Mouse (Mus musculus): ENCODE measurements around the gene Tpp2.
"Not testable (repeated sequence)": the region's sequence is repeated elsewhere in the genome, so short reads cannot be mapped to it uniquely, and the experiment has no call there.

The Tpp2 gene

DNA sequence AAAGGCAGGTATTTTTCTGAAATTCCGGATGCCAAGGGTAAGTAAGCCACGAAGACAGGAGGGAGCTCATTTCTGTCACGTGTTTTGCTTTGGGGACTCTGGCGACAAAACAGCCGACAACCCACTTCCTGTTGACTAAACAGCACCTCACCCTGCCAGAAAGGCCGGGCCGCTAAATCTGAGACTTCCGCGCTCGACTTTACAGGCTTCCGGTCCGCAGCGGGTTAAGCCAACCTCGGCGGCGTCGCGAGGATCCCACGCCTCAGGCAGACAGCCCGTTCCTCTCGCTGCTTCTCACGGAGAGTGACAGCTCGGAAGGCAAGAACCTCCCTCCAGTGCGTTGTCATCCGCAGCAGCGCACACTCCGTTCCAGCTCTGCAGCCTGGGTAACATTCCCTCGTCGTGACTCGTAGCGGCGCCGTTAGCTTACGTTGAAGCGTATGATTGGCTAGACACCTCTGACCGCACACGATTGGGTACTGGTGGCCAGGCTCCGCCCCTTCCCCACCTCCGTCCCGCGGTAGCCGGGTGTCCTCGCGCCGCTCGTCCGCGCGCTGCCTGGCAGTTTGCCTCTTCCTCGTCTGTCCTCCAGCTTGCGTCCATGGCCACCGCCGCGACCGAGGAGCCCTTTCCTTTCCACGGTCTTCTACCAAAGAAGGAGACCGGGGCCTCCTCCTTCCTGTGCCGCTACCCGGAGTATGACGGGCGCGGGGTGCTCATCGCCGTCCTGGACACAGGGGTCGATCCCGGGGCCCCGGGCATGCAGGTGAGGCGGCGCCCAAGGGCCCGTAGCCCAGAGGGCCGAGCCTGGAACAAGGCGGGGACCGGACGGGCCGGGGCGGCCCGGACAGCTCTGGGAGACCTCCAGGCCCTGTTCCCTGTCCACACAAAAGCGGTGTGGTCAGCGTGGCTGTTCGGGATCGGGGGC, at the start of gene Tpp2:
TSS of gene Tpp2 (plus strand) at position 160 of the 928 bp plus-strand sequence.
- peak; percentile 97 for DNase-seq

DNA sequence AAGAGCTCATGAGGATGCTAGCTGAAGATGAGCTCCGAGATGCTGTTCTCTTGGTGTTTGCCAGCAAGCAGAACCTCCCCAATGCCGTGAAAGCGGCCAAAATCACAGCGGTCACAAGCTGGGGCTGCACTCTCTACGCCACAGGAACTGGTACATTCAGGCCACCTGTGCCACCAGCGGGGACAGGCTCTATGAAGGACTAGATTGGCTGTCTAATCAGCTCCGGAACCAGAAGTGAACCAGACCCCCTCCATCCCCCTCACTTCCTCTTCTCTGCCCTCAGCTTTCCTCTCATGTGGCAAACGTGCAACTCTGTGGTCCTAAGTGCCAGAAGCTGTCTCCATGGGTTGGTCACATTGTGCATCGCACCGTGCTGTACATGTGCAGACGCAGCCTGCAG, 45.1 kb upstream of the Tpp2 start:
- DNase-seq, result not testable (repeated sequence)

DNA sequence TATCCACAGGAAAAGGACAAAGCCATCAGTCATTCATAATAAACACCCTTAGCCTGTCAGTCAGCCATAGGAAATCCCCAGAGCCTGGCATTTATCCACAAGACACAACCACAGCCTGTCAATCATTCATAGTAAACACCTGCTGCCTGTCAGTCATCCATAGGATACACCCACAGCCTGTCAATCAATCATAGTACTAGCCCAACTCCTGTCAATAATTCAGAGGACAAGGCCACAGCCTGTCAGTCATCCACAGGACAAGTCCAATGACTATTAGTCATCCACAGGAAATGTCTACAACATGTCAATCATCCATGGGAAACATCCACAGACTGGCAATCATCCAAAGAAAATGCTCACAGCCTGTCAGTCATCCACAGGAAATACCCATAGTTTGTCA, 37.7 kb upstream of the Tpp2 start:
- no peak for DNase-seq

DNA sequence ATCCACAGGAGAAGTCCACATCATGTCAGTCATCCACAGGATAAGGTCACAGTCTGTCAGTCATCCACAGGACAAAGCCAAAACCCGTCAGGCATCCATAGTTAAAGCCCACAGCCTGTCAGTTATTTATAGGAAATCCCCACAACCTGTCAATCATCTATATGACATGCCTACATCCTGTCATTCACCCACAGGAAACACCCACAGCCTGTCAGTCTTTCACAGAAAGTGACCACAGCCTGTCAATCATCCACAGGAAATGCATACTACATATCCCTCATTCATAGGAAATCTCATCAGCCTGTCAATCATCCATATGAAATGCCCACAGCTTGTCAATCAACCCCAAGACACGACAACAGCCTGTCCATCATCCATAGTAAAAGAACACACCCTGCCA, 36.3 kb upstream of the Tpp2 start:
- no peak for DNase-seq

DNA sequence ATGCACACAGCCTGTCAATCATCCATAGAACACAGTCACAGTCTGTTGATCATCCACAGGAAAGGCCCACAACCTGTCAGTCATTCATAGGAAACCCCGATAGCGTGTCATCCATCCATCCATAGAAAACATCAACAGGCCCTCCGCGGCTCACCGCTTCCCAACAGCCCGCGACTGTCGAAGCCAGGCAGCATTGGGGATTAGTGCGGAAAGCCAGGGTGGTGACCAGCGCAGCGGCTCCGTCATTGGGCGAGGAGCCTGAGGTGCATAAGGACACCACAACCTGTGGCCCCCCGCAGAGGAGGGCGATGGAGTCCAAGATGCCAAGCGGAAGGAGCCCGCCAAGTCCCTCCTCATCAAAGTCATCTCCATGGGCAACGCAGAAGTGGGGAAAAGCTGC, 35.5 kb upstream of the Tpp2 start:
- DNase-seq, result no peak

DNA sequence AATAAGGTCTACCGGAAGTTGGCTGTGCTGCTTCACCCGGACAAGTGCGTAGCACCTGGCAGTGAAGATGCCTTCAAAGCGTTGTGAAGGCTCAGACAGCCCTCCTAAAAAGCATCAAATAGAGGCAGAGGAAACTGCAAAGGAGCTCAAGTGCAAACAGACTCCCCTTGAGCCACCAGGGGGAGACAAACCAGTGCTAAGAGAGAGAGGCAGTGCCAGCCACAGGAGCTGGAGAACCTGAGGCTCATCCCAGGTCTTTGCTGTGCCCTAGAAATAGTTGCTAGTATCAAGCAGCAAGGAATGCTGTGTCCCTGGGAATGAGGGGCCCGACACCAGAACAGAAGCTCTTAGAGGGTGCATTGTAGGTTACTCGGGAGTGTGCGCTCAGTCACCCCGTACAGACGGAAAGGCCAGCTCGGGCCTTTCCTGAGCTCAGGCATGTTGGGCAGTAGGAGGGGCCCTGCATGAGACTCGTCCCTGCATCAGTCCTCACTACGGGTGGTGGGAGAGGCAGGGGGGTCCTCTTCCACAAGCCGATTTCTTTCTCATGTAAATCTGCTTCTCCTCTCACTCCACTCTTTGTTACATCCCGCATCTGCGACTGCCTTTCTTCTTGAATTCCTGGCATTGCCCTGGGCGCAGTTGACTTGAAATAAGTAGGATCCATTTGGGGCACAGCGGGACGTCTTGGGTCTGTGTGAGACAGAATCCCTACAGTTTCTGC, 34.3 kb upstream of the Tpp2 start:
- peak; percentile 36 to 52 for DNase-seq

DNA sequence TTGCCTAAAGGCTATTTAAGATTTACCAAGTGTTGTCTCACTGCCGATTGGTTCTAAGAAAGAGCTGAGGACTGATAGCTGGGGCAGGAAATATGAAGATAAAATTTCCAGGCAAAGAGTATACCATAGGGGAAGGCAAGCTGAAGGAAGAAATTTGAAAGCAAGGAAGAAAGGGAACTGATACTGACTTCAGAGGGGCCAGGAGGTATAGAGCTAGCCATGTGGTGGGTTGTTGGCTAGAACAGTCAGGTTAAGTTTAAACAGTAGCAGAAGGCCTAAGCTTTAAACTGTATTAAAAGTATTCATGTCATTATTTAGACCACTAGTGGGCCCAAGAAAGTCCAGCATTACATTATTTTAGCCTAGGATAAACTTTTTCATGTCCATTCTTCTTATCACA, 31.0 kb upstream of the Tpp2 start:
- no peak for DNase-seq

DNA sequence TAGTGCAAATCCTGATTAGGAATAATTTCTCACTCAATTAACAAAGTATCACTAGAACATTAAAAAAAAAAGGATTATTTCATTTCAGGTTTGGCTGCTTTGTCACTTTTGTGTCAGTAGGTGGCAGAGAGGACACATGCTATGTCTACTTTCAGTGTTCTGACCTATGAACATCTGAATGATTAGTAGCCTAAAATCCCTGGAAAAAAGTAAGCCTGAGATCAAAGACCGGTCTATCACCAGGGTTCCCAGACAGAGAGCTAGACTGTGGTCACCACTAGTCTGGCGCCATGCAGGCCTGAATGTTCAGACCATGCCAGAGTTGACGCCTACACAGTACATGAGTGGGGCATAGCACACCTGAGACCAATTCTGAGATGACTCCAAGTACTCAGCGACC, 30.6 kb upstream of the Tpp2 start:
- DNase-seq, result no peak

DNA sequence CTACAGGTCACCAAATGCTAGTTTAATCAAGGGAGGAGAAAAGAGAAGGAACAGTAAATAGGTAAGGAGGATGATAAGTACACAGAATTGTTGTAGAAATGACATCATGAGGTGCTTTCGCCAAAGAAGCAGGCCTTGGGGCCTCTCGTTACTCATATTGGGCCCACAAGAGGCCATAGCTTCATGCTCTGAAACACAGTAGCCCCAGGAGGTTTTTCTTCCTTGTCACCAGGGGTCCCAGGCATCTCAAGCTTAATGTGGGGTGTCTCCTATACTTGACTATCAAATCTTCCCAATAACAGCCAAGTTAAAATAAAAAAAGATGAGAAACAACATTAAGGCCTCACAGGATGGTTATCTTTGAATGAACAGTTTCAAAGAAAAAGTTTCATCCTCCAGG, 18.0 kb upstream of the Tpp2 start:
- DNase-seq, result no peak

DNA sequence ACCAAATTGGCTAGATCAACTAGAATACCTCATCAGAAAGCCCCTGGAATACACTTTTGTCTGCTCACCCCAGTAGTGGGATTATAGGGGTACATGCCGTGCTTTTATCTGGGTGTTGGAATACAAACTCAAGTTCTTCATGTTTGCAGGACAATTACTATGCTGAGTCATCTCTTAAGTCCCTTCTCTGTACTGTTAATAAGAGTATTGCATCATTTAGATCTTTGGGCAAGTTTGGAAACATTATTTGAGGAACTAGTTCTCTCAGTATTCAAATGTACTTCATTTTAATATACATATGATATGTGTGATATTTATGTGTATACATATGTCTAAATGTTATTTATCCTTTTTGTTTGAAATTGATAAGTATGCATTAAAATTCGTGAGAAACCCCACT, 16.6 kb upstream of the Tpp2 start:
- no peak for DNase-seq

DNA sequence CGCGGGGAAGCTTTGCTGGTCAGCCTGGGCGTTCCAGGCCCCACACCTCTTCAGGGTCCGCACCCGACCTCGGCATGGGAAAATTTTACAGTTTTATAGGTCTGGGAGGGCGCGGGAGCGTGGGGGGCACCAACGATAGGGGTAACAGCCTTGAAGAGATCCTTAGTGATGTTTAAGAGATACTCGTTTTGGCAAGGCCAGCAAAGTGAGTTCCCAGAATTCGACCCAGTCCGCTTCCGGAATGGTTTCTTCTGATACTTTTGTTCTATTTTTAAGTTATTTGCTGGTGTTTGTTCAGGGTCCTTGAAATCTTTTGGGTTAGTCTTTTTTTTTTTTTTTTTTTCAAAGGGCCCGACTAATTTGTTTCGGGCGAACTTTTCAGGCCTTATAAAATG, 966 bp downstream of the Tpp2 start:
- no peak for DNase-seq

DNA sequence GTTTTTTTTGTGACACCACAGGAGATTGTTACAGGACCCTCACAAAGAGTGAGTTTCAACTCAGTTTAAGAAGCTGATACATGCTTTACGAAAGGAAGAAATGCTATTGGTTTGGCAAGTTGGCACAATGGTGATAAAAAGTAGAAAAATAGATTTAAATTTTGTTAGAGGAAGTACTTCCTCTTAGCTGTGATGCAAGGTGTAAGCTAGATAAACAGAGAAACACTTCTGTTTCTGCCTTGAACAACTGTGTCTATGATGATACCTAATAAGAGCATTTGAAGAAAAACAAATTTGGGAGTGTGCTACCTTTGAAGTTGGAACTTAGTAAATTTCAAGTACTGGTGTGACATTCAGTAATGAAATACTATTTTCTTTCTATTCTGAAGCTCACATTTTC, 5.9 kb downstream of the Tpp2 start:
- DNase-seq, result no peak

DNA sequence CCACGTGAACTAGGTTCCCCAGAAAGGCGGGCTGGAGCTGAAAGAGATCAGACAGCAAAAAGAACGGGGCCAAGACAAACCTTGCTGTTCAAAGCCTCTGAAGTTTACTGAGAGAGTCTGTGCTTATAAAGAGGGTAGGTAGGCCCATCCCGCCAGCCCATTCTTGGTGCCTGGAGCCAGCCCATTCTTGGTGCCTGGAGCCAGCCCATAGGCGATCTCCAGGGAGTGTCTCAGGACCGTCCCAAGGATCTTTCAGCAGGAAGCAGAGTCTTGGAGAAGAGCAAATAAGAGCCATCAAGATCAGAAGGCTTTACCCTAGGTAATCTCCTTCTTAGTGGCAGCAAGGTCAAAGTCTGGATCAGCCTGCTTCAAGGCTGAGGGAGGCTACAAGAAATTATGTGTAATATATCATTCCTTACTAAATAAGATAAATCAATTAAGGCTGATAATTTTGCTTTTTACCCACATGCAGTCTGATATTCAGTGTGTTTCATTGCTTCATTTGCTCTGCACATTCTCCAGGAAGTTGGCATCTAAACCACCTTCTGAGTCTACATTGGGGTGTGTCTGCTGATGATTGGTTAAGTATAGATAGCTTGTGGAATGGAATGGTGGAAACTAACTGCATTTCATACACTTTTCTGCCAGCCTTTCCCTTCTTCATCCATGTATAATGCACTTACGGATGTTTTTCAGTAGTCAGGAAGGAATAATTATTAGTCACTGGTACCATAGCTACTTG, 8.2 kb downstream of the Tpp2 start:
- no peak for DNase-seq

DNA sequence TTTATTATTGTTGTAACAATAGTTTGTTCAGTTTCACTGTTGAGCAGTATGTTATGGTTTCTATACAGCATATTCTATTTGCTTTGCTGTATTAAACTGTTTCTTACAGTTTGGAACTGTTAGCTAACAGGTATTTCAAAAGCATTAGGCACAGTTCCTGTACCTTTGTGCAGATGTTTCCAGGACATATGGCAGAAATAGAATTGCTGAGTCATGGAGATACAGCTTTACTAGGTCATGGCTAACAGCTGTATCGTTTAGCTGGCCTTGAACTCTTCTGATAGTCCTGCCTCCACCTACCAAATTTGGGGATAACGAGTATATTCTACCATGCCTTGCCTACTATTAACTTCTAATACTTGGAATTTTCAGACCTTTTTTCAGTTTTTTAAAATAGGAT, 9.4 kb downstream of the Tpp2 start:
- DNase-seq, result no peak

DNA sequence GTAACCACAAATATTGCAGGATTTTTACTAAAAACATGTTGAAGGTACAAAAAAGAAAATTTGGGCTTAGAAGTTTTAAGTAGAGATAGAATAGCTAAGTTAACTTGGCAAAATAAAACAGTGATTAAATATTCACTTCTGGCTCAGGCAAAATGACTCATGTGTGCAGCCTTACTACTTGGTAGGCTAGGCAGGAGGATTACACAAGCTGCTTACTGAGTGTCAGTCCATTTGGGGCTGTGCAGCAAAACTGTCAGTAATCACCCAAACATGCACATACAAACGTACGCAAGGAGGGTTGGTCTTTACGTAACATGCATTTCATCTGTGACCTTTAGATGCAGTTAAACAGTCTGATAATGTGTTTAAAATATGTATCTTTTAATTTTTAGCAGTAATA, 20.2 kb downstream of the Tpp2 start:
- no peak for DNase-seq

DNA sequence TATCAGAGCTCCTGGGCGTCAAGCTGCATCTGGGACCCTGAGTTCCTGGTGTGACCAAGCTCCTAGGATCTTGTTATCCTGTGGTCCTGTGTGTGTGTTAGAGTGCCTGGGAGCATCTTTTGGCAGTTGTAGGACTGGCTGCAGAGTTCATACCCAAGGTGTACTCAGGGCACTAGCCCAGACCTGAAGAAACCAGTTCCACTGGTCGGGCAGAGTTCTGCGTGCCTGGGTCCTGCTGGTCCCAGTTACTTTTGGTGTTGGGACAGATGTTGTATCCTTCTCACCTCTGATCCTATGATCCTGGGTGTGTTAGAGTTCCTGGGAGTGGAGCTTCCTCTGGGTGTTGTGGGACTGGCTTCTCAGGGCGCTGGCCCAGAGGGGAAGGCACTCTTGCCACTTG, 30.9 kb downstream of the Tpp2 start:
- no peak for DNase-seq

DNA sequence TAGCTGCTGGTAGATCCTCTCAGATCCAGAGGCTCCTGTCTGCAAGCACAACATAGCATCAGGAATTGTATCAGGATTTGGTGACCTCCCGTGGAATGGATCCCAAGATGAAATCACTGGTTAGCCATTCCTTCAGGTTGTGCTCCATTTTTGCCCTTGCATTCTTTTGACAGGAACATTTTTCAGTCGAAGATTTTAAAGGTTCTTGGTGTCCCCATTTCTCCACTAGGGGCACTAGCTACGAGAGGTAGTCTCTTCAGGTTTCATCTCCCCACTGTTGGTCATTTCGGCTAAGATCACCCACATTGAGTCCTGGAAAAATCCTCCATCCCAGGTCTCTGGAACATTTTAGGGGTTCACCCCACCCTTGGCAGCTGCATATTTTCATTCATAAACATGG, 33.3 kb downstream of the Tpp2 start:
- DNase-seq, result no peak

DNA sequence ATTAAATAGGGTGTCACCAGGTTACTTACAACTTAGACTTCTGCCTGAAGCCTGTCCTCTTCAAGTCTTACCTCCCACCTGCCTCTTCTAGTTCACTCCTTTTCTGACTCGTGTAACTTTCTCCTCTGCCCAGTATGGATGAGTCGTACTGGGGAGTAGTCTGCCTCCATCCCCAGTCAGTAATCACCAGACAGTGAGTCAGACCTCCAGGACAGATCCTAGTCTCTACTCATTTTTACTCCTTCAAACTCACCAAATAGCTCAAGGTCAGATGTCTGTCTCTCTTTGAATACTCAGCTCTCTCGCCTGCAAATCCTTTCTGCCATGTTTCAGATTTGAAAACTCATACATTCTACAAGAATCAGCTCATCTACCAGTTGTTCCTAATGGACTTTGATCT, 35.9 kb downstream of the Tpp2 start:
- no peak for DNase-seq

DNA sequence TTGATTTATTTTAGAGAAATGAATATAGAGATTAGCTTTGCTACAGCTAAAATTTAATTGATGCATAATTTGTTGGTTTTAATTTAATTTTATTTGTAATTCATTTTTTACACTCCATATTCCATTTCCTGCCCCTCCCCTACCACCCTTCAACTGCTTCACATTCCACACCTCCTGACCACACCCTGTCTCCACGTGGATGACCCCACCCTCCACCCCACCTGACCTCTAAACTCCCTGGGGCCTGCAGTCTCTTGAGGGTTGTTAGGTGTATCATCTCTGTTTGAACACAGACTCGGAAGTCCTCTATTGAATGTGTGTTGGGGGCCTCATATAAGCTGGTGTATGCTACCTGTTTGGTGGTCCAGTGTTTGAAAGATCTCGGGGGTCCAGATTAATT, 37.6 kb downstream of the Tpp2 start:
- peak in 1 of 2 experiments; percentile 9 for DNase-seq

DNA sequence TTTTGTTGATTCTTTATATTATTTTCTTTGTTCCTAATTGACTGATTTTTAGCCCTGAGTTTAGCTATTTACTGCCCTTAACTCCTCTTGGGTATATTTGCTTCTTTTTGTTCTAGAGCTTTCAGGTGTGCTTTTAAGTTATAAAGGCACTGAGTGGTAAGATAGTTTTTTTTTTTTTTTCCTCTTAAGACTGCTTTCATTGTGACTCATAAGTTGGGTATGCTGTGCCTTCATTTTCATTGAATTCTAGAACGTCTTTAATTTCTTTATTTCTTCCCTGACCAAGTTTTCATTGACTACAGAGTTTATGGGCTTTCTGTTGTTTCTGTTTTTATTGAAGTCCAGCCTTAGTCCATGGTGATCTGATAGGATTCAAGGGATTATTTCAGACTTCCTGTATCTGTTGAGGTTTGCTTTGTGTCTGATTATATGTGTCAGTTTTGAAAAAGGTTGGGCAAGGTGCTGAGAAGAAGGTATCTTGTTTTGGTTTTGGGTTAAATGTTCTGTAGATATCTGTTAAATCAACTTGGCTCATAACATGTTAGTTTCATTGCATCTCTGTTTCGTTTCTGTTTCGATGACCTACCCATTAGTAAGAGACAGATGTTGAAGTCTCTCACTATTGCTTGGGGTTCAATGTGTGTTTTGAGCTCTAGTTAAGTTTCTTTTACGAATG, 63.6 kb downstream of the Tpp2 start:
- DNase-seq, result no peak

DNA sequence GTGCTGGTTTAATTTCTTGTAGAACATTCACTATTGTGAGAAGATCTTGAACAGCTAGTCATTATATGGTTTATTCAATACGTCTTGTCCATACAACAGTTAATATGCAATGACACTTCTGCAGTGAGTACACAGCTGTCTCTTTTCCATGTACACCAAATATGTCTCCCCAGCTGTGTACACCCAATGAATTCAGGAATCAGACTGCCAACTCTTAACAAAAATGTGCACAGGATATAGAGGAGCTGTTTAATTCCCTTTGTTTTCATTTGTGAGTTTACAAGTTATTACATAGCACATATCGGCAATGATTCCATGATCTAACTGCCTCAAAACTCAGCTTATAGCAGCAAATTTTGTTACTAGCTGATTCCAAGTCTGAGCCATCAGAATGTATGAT, 71.1 kb downstream of the Tpp2 start:
- DNase-seq, result no peak

DNA sequence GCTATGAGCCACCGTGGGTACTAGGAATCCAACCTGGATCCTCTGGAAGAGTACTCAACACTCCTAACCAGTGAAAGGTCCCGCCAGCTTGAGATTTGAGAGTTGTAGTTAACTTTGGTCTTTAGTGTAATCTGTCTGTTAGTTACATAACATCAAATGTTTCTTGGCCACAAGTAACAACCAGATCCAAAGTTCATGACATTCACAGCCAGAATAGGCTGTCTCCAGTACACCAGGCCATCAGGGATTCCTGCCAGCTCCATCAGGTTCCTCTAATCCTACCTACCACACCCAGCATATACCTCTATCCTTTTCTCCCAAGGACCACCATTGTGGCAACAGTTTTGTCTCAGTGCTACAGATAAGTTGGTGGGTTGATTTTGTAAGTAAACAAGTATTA, 82.1 kb downstream of the Tpp2 start:
- DNase-seq, result no peak

DNA sequence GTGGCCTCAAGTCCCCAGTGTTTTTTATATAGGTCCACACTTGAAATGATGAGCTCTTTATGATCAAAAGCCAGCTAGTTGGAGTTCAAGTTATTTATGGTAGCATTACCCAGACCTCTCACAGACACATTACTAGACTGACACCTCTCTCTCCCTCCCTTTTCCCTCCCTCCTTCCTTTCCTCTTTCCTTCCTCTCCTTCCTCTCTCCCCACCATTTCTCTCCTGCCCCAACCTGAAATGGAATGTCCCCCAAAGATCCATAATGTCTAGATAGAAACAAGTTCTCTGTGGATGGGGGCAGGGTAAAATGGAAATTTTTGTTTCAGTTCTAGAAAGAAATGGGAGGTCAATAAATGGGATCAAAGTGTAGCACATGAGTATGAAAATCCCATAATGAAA, 86.5 kb downstream of the Tpp2 start, which contains the start of gene Mettl21c:
TSS of gene Mettl21c (minus strand) at position 101 of the 400 bp plus-strand sequence.
- DNase-seq, result no peak
